Mouse (Mus musculus) ovary, adult 18-20 months (tissue): ENCODE data around the gene Rb1.

Experiments used
- DNase-seq: peaks from one replicate; pipeline ENCODE4 v3.0.0; 2022; ENCODE audit warnings: low spot score, mixed read lengths

Gene Rb1

DNA sequence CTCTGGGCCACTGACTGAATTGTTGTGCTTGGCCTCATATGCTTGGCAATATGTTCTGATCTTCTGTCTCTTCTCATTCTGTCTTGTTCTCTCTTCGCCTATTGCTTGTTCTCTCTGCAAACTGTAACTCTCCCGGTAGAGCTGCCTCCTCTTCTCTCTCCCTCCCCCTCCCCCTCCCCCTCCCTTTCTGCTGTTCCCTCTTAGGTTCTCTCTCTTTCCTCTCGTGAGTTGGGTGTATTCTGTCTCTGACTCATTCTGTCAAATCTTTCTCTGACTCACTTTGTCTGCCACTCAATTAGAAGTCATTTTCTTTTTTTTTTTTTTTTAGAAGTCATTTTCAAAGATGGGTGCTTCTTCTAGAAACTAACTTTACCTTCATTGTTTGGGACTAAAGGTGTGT, 178.9 kb downstream of the Rb1 start:
- DNase-seq: no peak

DNA sequence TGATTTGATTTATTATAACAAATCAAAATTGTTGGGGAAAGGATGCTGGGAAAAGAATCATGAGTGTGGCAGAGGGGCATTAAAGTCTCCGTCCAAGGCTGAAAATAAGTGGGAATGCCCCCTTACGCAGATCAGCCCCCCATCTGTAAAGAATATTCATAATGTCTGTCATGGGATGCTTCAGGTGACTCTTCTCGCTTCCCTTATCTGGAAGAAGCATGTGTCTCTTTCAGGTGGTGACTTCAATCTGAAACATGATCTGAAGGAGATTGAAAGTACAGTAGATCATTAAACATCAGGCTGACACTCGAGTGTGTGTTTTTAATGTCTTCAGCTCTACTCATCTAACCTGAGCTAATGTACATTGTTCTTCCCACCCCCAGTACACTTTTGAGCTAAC, 180.1 kb downstream of the Rb1 start:
- DNase-seq: no peak

DNA sequence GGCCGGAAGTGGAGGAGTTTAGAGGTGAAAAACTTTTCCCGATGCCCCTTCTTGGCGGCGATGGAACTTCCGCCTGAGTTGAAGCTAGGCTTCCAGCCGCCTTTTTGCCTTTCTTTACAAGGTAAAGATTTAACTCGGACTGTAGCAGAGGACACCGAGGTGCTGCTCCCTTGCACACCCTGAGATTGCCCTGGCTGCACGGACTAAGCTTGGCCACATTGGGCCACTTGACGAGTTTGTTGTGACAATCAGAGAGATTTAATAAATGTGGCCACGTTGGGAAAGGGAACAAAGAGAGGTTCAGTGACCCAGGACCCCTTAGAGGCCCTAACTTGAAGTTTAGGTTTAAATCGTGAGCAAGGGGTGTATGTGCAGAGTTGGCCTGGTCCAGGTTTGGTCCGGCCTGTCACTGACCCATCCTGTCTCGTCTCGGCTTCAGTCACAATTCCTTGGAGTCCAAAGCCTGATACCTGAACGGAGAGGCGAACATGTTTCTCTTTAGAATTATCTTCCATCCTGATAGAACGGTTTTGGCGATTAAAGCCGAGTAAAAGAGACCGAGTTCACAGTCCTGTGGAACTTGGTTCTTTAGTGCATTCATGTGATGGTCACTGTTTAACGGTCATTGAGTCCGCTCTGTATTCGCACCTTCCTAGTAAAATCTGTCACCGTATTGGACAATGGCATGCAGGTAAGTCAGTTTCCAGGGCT, 181.8 kb downstream of the Rb1 start:
- DNase-seq: no peak

DNA sequence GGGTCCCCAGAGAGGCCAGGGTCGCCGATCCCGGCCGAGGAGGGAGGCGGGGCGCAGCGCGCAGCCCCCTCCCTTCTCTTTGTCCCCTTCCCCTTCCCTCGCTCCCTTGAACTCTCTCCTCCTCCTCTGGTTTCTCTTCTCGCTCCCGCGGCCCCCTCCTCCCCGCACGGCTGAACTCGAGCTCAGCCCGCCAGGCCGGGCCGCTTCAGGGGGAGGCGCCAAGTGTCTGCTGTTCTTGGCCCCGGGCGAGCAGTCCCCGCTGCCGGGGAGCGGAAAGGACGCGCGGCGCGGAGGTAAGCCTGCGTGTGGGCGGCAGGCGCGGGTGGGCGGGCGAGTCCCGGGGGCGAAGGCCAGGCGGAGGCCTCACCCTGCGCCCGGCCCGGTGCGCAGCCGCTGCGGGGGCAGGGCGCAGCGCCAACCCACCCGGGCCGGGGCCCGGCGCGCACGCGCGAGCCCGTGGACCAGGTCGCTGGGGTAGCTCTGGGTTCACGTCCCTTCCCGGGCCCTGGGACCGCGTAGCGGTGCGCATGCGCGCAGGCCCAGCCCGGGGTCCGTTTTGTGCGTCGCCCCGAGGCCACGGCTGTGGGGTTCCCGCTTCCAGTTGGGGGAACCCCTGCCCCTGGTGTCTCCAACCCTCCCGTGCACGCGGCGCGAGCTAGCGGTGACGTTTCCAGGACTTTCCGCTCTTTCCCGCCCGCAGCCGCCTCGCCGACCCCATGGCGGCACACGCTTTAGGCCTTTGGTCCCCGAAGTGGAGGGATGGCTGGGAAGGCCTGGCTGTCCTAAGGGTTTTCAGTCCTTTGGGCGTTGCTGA, 182.5 kb downstream of the Rb1 start:
- DNase-seq: peak; percentile 80

DNA sequence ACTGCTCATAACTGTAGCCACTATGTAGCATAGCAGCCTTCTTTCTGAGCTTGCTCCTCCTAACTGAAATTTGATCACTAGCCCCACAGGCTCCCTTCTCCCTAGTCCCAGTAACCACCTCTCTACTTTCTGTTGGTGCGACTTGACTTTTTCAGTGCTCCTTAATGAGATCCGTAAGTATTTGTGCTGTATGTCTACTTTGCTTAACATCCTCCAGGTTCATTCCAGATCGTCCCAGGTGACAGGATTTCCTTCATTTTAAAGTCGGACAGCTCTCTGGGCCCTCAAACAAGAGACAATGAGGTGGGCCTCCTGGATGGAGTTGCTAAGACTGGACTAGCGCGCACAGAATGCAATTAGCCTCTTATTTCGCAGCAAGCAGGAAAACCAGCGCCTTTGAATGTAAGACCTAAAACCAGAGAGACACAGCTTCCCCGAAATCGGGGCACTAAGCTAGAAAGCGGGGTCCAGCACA, 183.2 kb downstream of the Rb1 start:
- no peak for DNase-seq

DNA sequence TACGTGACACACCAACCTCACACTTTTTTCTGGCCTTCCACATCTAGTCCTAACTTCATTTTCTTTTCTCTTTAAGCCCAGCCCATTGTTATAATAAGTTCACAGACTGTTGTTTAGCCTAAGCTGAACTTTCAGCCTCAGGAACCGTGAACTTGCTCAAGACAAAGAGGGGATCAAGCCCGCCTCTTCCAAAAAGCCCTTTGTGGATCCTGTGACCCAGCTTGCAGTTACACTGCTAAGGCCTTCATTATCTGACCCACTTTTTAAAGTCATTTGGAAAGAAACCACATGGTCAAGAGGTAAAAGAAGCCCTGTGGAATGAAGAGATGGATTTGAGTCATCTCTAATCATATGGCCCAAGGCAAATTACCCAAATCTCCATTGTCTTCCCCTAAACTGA, 183.8 kb downstream of the Rb1 start:
- no peak for DNase-seq

DNA sequence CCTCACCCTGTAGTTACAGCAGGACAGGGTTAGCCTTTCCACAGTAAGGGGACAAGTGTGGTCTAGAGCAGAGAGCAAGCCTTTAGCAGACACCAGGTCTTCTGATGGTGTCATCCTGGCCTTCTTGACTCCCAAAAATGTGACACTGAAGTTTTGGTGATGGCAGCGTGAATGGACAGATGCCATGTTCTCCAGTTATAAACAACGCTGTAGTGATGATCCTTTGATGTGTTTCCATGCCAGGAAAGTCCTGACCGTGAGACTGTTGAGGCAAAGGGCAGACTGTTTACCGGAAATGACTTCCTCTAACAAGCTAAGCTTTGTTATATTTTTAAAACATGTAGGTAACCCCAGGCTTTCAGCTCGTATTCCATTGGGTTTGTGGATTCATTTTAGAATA, 185.8 kb downstream of the Rb1 start:
- DNase-seq: no peak

DNA sequence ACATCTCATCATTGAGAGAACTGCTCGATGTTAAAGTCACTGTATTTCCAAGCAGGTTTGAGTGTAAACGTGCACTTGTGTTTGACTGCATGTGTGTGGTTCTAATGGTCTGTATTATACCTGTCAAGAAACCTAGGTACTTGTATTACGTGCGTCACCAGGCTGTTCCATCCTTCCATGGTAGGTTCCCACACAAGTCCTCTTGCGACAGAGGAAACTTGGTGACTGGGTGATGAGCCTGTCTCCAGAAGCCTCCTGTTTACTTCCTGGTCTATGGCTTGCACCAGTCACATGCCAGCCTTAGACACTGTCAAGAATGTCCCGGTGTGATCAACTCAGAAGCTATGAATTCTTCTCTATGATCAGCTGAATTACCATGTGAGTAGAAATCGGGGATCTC, 187.1 kb downstream of the Rb1 start:
- no peak for DNase-seq

DNA sequence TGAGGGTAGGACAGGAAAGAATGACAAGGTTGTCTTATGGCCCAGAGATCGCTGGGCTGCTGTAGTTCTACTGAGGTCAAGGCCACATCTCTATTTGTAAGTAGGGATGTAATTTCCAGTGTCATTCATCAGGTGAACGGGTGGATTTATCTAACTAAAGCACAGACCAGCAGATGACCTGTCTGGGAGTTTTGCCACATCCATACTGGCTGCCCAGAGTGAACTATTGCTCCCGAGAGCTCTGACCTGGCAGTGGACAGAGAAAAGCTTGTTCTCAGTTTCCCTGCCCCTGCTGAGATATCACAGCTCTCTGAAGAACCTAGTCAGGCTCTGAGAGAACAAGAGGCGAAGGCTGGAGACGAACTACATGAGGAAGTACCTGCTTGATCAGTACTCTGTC, 188.4 kb downstream of the Rb1 start:
- DNase-seq: no peak
